Mouse (Mus musculus) stomach, postnatal 0 days (tissue): Measurements from ENCODE around the gene Mpdu1. TPM values are rescaled to one million over a fixed set of nuclear protein-coding genes. Genes with fewer than 3 reads are reported as not detected.
A peak's percentile ranks its signal among the peaks of the same experiment; 100 is the strongest.

ENCODE experiments used
- ATAC-seq: fragments of 200-750 bp; cut with Nextera tagmentation; 2 replicates; pipeline ENCODE4 v1.8.0; 2017; ENCODE audit not compliant: low FRiP score, low TSS enrichment
- DNase-seq: peaks from one replicate; pipeline ENCODE4 v3.0.0-alpha.2; 2016; ENCODE audit warnings: low spot score
- H3K27ac ChIP-seq: fragments of 300-500 bp; sonication (generic); replicated peaks from 2 replicates; pipeline ENCODE4 v1.5.1; 2014; ENCODE audit warnings: mild to moderate bottlenecking, control low read depth
- H3K27me3 ChIP-seq: fragments of 300-500 bp; sonication (generic); 2 replicates; pipeline ENCODE4 v1.6.1; 2014; ENCODE audit warnings: low read length; ENCODE audit not compliant: control insufficient read depth, insufficient read depth
- H3K36me3 ChIP-seq: fragments of 300-500 bp; sonication (generic); 2 replicates; pipeline ENCODE4 v1.6.1; 2014; ENCODE audit warnings: low read length, mixed read lengths; ENCODE audit not compliant: control insufficient read depth, insufficient read depth
- H3K4me1 ChIP-seq: fragments of 300-500 bp; sonication (generic); replicated peaks from 2 replicates; pipeline ENCODE4 v1.6.1; 2014; ENCODE audit warnings: antibody characterized with exemption; ENCODE audit not compliant: control insufficient read depth, insufficient read depth
- H3K4me2 ChIP-seq: fragments of 300-500 bp; sonication (generic); replicated peaks from 2 replicates; pipeline ENCODE4 v1.6.1; 2014; ENCODE audit warnings: low read depth, mild to moderate bottlenecking, control low read depth, moderate library complexity
- H3K4me3 ChIP-seq: fragments of 300-500 bp; sonication (generic); 2 replicates; pipeline ENCODE4 v1.5.1; 2014; ENCODE audit warnings: low read depth, low read length, control low read depth
- H3K9ac ChIP-seq: fragments of 300-500 bp; sonication (generic); 2 replicates; pipeline ENCODE4 v1.6.1; 2014; ENCODE audit warnings: mild to moderate bottlenecking, low read length, control low read depth, mixed read lengths
- H3K9me3 ChIP-seq: fragments of 300-500 bp; sonication (generic); 2 replicates; pipeline ENCODE4 v1.6.1; 2016; ENCODE audit warnings: low read length; ENCODE audit not compliant: control insufficient read depth
- CTCF ChIP-seq: IDR thresholded peaks from 2 replicates; pipeline ENCODE4 v1.5.1; 2016; ENCODE audit warnings: antibody characterized with exemption, low read depth, mild to moderate bottlenecking, moderate library complexity
- EP300 ChIP-seq: optimal IDR thresholded peaks from 2 replicates; pipeline ENCODE3; 2016; ENCODE audit warnings: antibody characterized with exemption
- WGBS: fragments of 180-500 bp; shearing (Covaris S2); extraction: QIAGEN DNeasy Blood & Tissue Kit; methylation state at CpG from one replicate; pipeline ENCODE4 v1.1.7; 2014; 5-methylcytosine and 5-hydroxymethylcytosine counted together
- polyA plus RNA-seq: library from polyadenylated mRNA; unstranded; fragments of >200 nt; fragmentation: Nextera tagmentation; extraction: Ambion mirVana; gene quantifications from 2 replicates; pipeline ENCODE4 v1.2.1, GENCODE M21; 2015

Mpdu1 gene
- polyA plus RNA-seq, 1 experiment from 2014 or later: 69.1 TPM

GRCm38 (mm10) chr11:69656065-69656455 is 6.4 kb downstream of the Mpdu1 start:
- Histone ChIP-seq H3K36me3 (peaks cover 29% of the 10 kb centered on the region), H3K9ac (no peak overlapping the region; the same call in 1 of the 2 replicates), H3K4me2 (peak overlapping the region; percentile 48), H3K27me3 (no peaks in the 10 kb centered on the region), H3K4me3 (peak overlapping the region; percentile 27), H3K4me1 (no peaks in the 10 kb centered on the region), H3K9me3 (no peaks in the 10 kb centered on the region), H3K27ac (peak overlapping the region; percentile 86)
- ATAC-seq: no peak
- WGBS: 59% methylated on average over 5 of the region's 5 CpGs
- no peak for DNase-seq
- TF ChIP-seq CTCF (no peak), EP300 (no peak)

- Histone ChIP-seq H3K4me3 (peak within 1 kb of the TSS; percentile 27), H3K36me3 (peaks cover 35% of the 10 kb centered on the region), H3K9me3 (no peaks in the 10 kb centered on the region), H3K27ac (peak within 1 kb of the TSS; percentile 86), H3K4me1 (no peaks in the 10 kb centered on the region), H3K4me2 (peak within 1 kb of the TSS; percentile 48), H3K27me3 (no peaks in the 10 kb centered on the region), H3K9ac (peak within 1 kb of the TSS; percentile 47)
- TF ChIP-seq CTCF (peak; percentile 89), EP300 (no peak)
- DNase-seq: peak; percentile 76
- 20% methylated on average over 34 of the region's 34 CpGs for WGBS
- peak; percentile 66 for ATAC-seq
Measured at GRCm38 (mm10) chr11:69655264-69656064, 7.0 kb downstream of the Mpdu1 start, which contains the start of gene Sox15. Sox15 (plus strand) TSS chr11:69655314.

- no peak overlapping the region for H3K4me3 ChIP-seq
- no peaks in the 10 kb centered on the region for H3K27me3 ChIP-seq
- peak; percentile 45 for DNase-seq
- peak overlapping the region; percentile 30; the same call in 1 of the 2 replicates for H3K4me2 ChIP-seq
- H3K4me1 ChIP-seq: no peaks in the 10 kb centered on the region
- no peak for ATAC-seq
- no peaks in the 10 kb centered on the region for H3K9me3 ChIP-seq
- no peak overlapping the region for H3K9ac ChIP-seq
- H3K36me3 ChIP-seq: peaks cover 40% of the 10 kb centered on the region
- WGBS: 36% methylated on average over 9 of the region's 9 CpGs
- TF ChIP-seq EP300 (no peak), CTCF (no peak)
- H3K27ac ChIP-seq: peak overlapping the region; percentile 86
Measured at GRCm38 (mm10) chr11:69654760-69655159, 7.7 kb downstream of the Mpdu1 start.

GRCm38 (mm10) chr11:69653399-69653798 is 9.0 kb downstream of the Mpdu1 start:
- Histone ChIP-seq H3K4me1 (no peaks in the 10 kb centered on the region), H3K4me3 (no peak overlapping the region), H3K27me3 (no peaks in the 10 kb centered on the region), H3K36me3 (peaks cover 45% of the 10 kb centered on the region), H3K4me2 (no peak overlapping the region), H3K9ac (no peak overlapping the region), H3K27ac (0 out of 2 replicates have a peak overlapping the region, but pooled peaks have one; percentile 13), H3K9me3 (no peaks in the 10 kb centered on the region)
- ATAC-seq (no peak), DNase-seq (no peak)
- TF ChIP-seq CTCF: no peak
- no peak for TF ChIP-seq EP300
- WGBS: 58% methylated on average over 5 of the region's 5 CpGs

GRCm38 (mm10) chr11:69645860-69646259 is 16.6 kb downstream of the Mpdu1 start:
- 85% methylated on average over 5 of the region's 5 CpGs for WGBS
- Histone ChIP-seq H3K27me3 (no peaks in the 10 kb centered on the region), H3K27ac (no peak overlapping the region), H3K9me3 (no peaks in the 10 kb centered on the region), H3K4me2 (no peak overlapping the region), H3K4me1 (no peaks in the 10 kb centered on the region), H3K9ac (no peak overlapping the region), H3K4me3 (no peak overlapping the region), H3K36me3 (peaks cover 53% of the 10 kb centered on the region)
- ATAC-seq (no peak), DNase-seq (no peak)
- TF ChIP-seq EP300: no peak
- TF ChIP-seq CTCF: no peak

GRCm38 (mm10) chr11:69635471-69635870 is 27.0 kb downstream of the Mpdu1 start:
- no peak overlapping the region for H3K4me2 ChIP-seq
- H3K4me1 ChIP-seq: no peaks in the 10 kb centered on the region
- no peaks in the 10 kb centered on the region for H3K9me3 ChIP-seq
- ATAC-seq (no peak), DNase-seq (no peak)
- no peak for TF ChIP-seq EP300
- TF ChIP-seq CTCF: no peak
- WGBS: 58% methylated on average over 3 of the region's 3 CpGs
- no peak overlapping the region for H3K4me3 ChIP-seq
- no peak overlapping the region for H3K9ac ChIP-seq
- no peaks in the 10 kb centered on the region for H3K27me3 ChIP-seq
- no peak overlapping the region for H3K27ac ChIP-seq
- peaks cover 2% of the 10 kb centered on the region; the same call in 1 of the 2 replicates for H3K36me3 ChIP-seq
